Mouse (Mus musculus) embryonic facial prominence, embryonic 12.5 days (tissue): ENCODE results near the gene Cox15. TPM values are rescaled to one million over a fixed set of nuclear protein-coding genes. Genes with fewer than 3 reads are reported as not detected.

Experiments
- ATAC-seq: fragments of 200-750 bp; cut with Nextera tagmentation; 2 replicates; pipeline ENCODE4 v1.8.0; 2017; ENCODE audit not compliant: insufficient number of reproducible peaks, insufficient read depth, low FRiP score, low TSS enrichment
- H3K27ac ChIP-seq: fragments of 300-500 bp; sonication (generic); 2 replicates; pipeline ENCODE4 v1.5.1; 2016; ENCODE audit warnings: mild to moderate bottlenecking
- H3K27me3 ChIP-seq: fragments of 300-500 bp; sonication (generic); 2 replicates; pipeline ENCODE4 v1.6.1; 2016; ENCODE audit warnings: mild to moderate bottlenecking, moderate library complexity
- H3K36me3 ChIP-seq: fragments of 300-500 bp; sonication (generic); 2 replicates; pipeline ENCODE4 v1.6.1; 2016; ENCODE audit warnings: mild to moderate bottlenecking
- H3K4me1 ChIP-seq: fragments of 300-500 bp; sonication (generic); 2 replicates; pipeline ENCODE4 v1.6.1; 2016
- H3K4me2 ChIP-seq: fragments of 300-500 bp; sonication (generic); replicated peaks from 2 replicates; pipeline ENCODE4 v1.6.1; 2016; ENCODE audit warnings: mild to moderate bottlenecking, moderate library complexity
- H3K4me3 ChIP-seq: fragments of 300-500 bp; sonication (generic); 2 replicates; pipeline ENCODE4 v1.5.1; 2016; ENCODE audit warnings: mild to moderate bottlenecking
- H3K9ac ChIP-seq: fragments of 300-500 bp; sonication (generic); 2 replicates; pipeline ENCODE4 v1.6.1; 2016; ENCODE audit warnings: mild to moderate bottlenecking, moderate library complexity
- H3K9me3 ChIP-seq: fragments of 300-500 bp; sonication (generic); 2 replicates; pipeline ENCODE4 v1.6.1; 2016; ENCODE audit warnings: mild to moderate bottlenecking, moderate library complexity
- WGBS: fragments of 180-500 bp; shearing (Covaris S2); methylation state at CpG from one replicate; pipeline ENCODE4 v1.1.7; 2016; 5-methylcytosine and 5-hydroxymethylcytosine counted together
- polyA plus RNA-seq: library from polyadenylated mRNA; unstranded; fragments of >200 nt; fragmentation: Nextera tagmentation; extraction: Ambion mirVana; gene quantifications from 2 replicates; pipeline ENCODE4 v1.2.1, GENCODE M21; 2016

Cox15 gene
- polyA plus RNA-seq, 1 experiment from 2014 or later, result 15.3 TPM

- 80% methylated on average over 4 of the region's 4 CpGs for WGBS
Observed at GRCm38 (mm10) chr19:43776561-43776960, 23.8 kb upstream of the Cox15 start.

GRCm38 (mm10) chr19:43775433-43775832 lies 22.6 kb upstream of the Cox15 start:
- Histone ChIP-seq H3K4me2 (no peak overlapping the region), H3K9ac (no peak overlapping the region), H3K4me3 (no peak overlapping the region), H3K27ac (no peak overlapping the region), H3K36me3 (no peaks in the 10 kb centered on the region), H3K4me1 (no peaks in the 10 kb centered on the region), H3K9me3 (no peaks in the 10 kb centered on the region), H3K27me3 (no peaks in the 10 kb centered on the region)
- ATAC-seq, result no peak
- WGBS, result 80% methylated on average over 10 of the region's 10 CpGs

More at GRCm38 (mm10) chr19:43776561-43776960, 23.8 kb upstream of the Cox15 start:
- Histone ChIP-seq H3K4me3 (no peak overlapping the region), H3K36me3 (no peaks in the 10 kb centered on the region), H3K9ac (no peak overlapping the region), H3K4me1 (no peaks in the 10 kb centered on the region), H3K4me2 (no peak overlapping the region), H3K27ac (no peak overlapping the region), H3K27me3 (no peaks in the 10 kb centered on the region), H3K9me3 (no peaks in the 10 kb centered on the region)
- no peak for ATAC-seq

- Histone ChIP-seq H3K4me3 (no peak overlapping the region), H3K27ac (no peak overlapping the region), H3K27me3 (no peaks in the 10 kb centered on the region), H3K4me1 (no peaks in the 10 kb centered on the region), H3K9me3 (no peaks in the 10 kb centered on the region), H3K9ac (no peak overlapping the region), H3K36me3 (no peaks in the 10 kb centered on the region), H3K4me2 (no peak overlapping the region)
- ATAC-seq, result no peak
- 68% methylated on average over 6 of the region's 6 CpGs for WGBS
Observed at GRCm38 (mm10) chr19:43772311-43772710, 19.5 kb upstream of the Cox15 start.

GRCm38 (mm10) chr19:43771499-43771969 lies 18.7 kb upstream of the Cox15 start:
- H3K4me3 ChIP-seq, result no peak overlapping the region
- H3K9me3 ChIP-seq, result no peaks in the 10 kb centered on the region
- ATAC-seq, result no peak
- H3K4me1 ChIP-seq, result no peaks in the 10 kb centered on the region
- H3K36me3 ChIP-seq, result no peaks in the 10 kb centered on the region
- H3K4me2 ChIP-seq, result no peak overlapping the region
- no peaks in the 10 kb centered on the region for H3K27me3 ChIP-seq
- no peak overlapping the region for H3K27ac ChIP-seq
- WGBS, result 86% methylated on average over 5 of the region's 5 CpGs
- no peak overlapping the region for H3K9ac ChIP-seq

GRCm38 (mm10) chr19:43770584-43770983 lies 17.8 kb upstream of the Cox15 start:
- WGBS, result 86% methylated on average over 4 of the region's 4 CpGs
- Histone ChIP-seq H3K4me2 (no peak overlapping the region), H3K4me3 (no peak overlapping the region), H3K9ac (no peak overlapping the region), H3K36me3 (no peaks in the 10 kb centered on the region), H3K4me1 (no peaks in the 10 kb centered on the region), H3K27me3 (no peaks in the 10 kb centered on the region), H3K9me3 (no peaks in the 10 kb centered on the region), H3K27ac (no peak overlapping the region)
- no peak for ATAC-seq

- Histone ChIP-seq H3K9me3 (no peaks in the 10 kb centered on the region), H3K36me3 (no peaks in the 10 kb centered on the region), H3K9ac (no peak overlapping the region), H3K4me2 (no peak overlapping the region), H3K27ac (no peak overlapping the region), H3K4me3 (no peak overlapping the region), H3K27me3 (no peaks in the 10 kb centered on the region), H3K4me1 (no peaks in the 10 kb centered on the region)
- 79% methylated on average over 5 of the region's 5 CpGs for WGBS
- ATAC-seq, result no peak
Observed at GRCm38 (mm10) chr19:43769366-43769960, 16.7 kb upstream of the Cox15 start.

- no peaks in the 10 kb centered on the region for H3K4me1 ChIP-seq
- H3K9ac ChIP-seq, result no peak overlapping the region
- no peak overlapping the region for H3K4me3 ChIP-seq
- H3K36me3 ChIP-seq, result no peaks in the 10 kb centered on the region
- no peak overlapping the region for H3K4me2 ChIP-seq
- no peak for ATAC-seq
- H3K9me3 ChIP-seq, result no peaks in the 10 kb centered on the region
- 81% methylated on average over 9 of the region's 9 CpGs for WGBS
- no peak overlapping the region for H3K27ac ChIP-seq
- H3K27me3 ChIP-seq, result no peaks in the 10 kb centered on the region
Observed at GRCm38 (mm10) chr19:43767549-43768322, 14.9 kb upstream of the Cox15 start.

- Histone ChIP-seq H3K4me2 (no peak overlapping the region), H3K36me3 (no peaks in the 10 kb centered on the region), H3K9ac (no peak overlapping the region), H3K4me1 (no peaks in the 10 kb centered on the region), H3K4me3 (no peak overlapping the region), H3K27ac (no peak overlapping the region), H3K27me3 (no peaks in the 10 kb centered on the region), H3K9me3 (no peaks in the 10 kb centered on the region)
- no peak for ATAC-seq
- 86% methylated on average over 5 of the region's 5 CpGs for WGBS
Observed at GRCm38 (mm10) chr19:43766451-43766850, 13.7 kb upstream of the Cox15 start.

- no peaks in the 10 kb centered on the region for H3K4me1 ChIP-seq
- no peak for ATAC-seq
- no peak overlapping the region for H3K27ac ChIP-seq
- H3K9me3 ChIP-seq, result no peaks in the 10 kb centered on the region
- 72% methylated on average over 2 of the region's 2 CpGs for WGBS
- no peaks in the 10 kb centered on the region for H3K36me3 ChIP-seq
- no peaks in the 10 kb centered on the region for H3K27me3 ChIP-seq
- no peak overlapping the region for H3K4me3 ChIP-seq
- no peak overlapping the region for H3K4me2 ChIP-seq
- no peak overlapping the region for H3K9ac ChIP-seq
Observed at GRCm38 (mm10) chr19:43762410-43762809, 9.6 kb upstream of the Cox15 start.

- no peaks in the 10 kb centered on the region for H3K27me3 ChIP-seq
- no peaks in the 10 kb centered on the region for H3K9me3 ChIP-seq
Observed at GRCm38 (mm10) chr19:43761543-43762256, 8.9 kb upstream of the Cox15 start.

GRCm38 (mm10) chr19:43760504-43760903 lies 7.7 kb upstream of the Cox15 start:
- Histone ChIP-seq H3K4me3 (no peak overlapping the region), H3K27me3 (no peaks in the 10 kb centered on the region), H3K9ac (no peak overlapping the region), H3K4me2 (no peak overlapping the region), H3K36me3 (no peaks in the 10 kb centered on the region), H3K9me3 (no peaks in the 10 kb centered on the region), H3K4me1 (no peaks in the 10 kb centered on the region), H3K27ac (no peak overlapping the region)
- WGBS, result 22% methylated on average over 6 of the region's 6 CpGs
- ATAC-seq, result no peak

More at GRCm38 (mm10) chr19:43761543-43762256, 8.9 kb upstream of the Cox15 start:
- Histone ChIP-seq H3K27ac (no peak overlapping the region), H3K4me1 (no peaks in the 10 kb centered on the region), H3K4me2 (no peak overlapping the region), H3K9ac (no peak overlapping the region), H3K4me3 (no peak overlapping the region), H3K36me3 (no peaks in the 10 kb centered on the region)
- ATAC-seq, result no peak

- 76% methylated on average over 2 of the region's 2 CpGs for WGBS
- H3K36me3 ChIP-seq, result peaks cover 7% of the 10 kb centered on the region; the same call in 1 of the 2 replicates
- ATAC-seq, result no peak
Observed at GRCm38 (mm10) chr19:43754872-43755271, 2.1 kb upstream of the Cox15 start.

More at GRCm38 (mm10) chr19:43754872-43755271, 2.1 kb upstream of the Cox15 start:
- no peaks in the 10 kb centered on the region for H3K9me3 ChIP-seq
- H3K4me1 ChIP-seq, result no peaks in the 10 kb centered on the region
- H3K27ac ChIP-seq, result no peak overlapping the region
- H3K27me3 ChIP-seq, result no peaks in the 10 kb centered on the region
- H3K9ac ChIP-seq, result no peak overlapping the region
- no peak overlapping the region for H3K4me2 ChIP-seq
- no peak overlapping the region for H3K4me3 ChIP-seq
